Mouse (Mus musculus) macrophage (primary cell): ENCODE results near the gene Map3k6. TPM values are rescaled to one million over a fixed set of nuclear protein-coding genes. Genes with fewer than 3 reads are reported as not detected.
A peak's percentile ranks its signal among the peaks of the same experiment; 100 is the strongest.

Experiments
- H3K27ac ChIP-seq: fragments of 350-480 bp; formaldehyde crosslinking; 2 replicates; pipeline ENCODE4 v1.9.0; 2021
- H3K36me3 ChIP-seq: fragments of 350-480 bp; formaldehyde crosslinking; 2 replicates; pipeline ENCODE4 v1.9.0; 2021; ENCODE audit errors: inconsistent target
- H3K4me3 ChIP-seq: fragments of 350-480 bp; formaldehyde crosslinking; 2 replicates; pipeline ENCODE4 v1.9.0; 2021; ENCODE audit errors: inconsistent target
- H3K79me2 ChIP-seq: fragments of 350-480 bp; formaldehyde crosslinking; 2 replicates; pipeline ENCODE4 v1.9.0; 2021; ENCODE audit errors: inconsistent target
- WGBS: methylation state at CpG from one replicate; pipeline ENCODE4 v1.1.7; 2026; ENCODE audit warnings: inconsistent platforms; ENCODE audit not compliant: missing documents; 5-methylcytosine and 5-hydroxymethylcytosine counted together
- polyA plus RNA-seq: library from polyadenylated mRNA; stranded (reverse); fragments of 250-400 nt; gene quantifications from 3 replicates; pipeline ENCODE4 v1.2.4, GENCODE M21; 2018; ENCODE audit warnings: inconsistent platforms

Gene Map3k6
- polyA plus RNA-seq, 1 experiment from 2014 or later = 1.5 TPM

DNA sequence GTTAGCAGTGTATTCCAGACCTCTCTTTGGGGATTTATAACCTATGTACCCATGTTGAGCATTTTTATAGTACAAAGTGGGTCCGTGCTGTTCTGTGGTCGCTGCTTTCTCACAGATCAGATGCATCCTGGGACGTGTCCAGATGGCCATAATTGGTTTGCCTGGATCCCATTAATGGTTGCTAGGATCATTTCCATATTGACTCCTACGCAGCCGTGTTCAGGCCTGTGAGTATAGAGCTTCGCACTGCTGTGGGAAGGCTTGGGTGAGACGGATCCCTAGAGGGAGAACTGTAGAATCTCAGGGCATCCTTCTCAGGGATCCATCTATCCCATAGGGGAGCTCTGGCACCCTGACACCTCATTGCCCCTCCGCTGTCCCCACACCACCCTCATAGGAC lies 11.0 kb upstream of the Map3k6 start:
- Histone ChIP-seq H3K79me2 (no peaks in the 10 kb centered on the region), H3K36me3 (no peaks in the 10 kb centered on the region), H3K4me3 (no peak overlapping the region), H3K27ac (no peak overlapping the region)
- 90% methylated on average over 8 of the region's 8 CpGs for WGBS

DNA sequence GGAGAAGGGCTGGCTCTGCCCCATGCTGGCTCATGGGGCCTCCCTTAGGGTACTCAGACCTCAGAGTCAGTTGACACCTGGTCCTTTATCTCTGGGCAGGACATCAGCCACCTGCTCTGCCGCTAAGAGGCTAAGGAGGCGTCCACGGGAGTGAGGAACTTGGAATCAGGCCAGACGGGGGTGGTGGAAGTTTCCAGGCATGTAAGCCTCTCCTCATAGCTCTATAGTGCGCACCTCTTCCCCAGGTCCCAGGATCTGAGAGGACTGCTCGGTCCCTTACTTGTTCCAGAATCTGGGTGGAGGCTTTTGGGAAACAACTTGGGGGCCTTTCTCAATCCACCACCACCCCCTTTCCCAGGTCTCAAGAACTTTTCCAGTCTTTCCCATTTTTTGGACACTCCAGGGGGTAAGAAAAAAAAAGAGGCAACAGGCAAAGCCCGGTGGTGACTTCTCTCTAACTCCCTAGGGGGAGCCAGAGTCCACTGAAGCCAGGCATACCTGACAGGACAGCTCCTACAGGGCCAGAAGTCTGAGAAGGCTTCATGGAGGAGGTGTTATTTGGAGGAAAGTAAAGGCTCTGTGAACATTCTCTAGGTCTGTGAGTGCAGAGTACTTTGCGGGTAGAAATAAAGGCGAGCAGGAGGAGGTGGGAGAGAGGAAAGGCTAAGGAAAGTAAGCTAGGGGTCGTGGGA lies 7.2 kb upstream of the Map3k6 start:
- H3K27ac ChIP-seq = no peak overlapping the region
- WGBS = 55% methylated on average over 10 of the region's 10 CpGs
- no peak overlapping the region for H3K4me3 ChIP-seq

DNA sequence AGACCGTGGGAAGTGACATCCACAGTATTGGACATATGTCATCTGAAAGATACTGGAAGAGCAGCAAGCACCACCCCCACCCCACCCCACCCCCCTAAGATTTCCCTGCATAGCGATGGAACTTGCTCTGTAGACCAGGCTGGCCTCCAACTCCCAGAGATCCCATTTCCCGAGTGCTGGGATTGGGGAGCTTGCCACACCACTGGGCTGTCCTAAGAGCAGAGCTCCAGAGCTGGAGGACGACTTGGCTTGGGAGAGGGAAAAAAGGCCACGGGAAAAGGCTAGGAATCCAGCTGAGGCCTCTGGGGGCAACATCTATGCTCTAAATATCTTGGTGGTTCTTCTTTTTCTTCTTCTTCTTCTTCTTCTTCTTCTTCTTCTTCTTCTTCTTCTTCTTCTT lies 5.8 kb upstream of the Map3k6 start:
- H3K79me2 ChIP-seq = no peaks in the 10 kb centered on the region
- H3K4me3 ChIP-seq = no peak overlapping the region
- 87% methylated on average over 5 of the region's 5 CpGs for WGBS
- no peak overlapping the region for H3K27ac ChIP-seq
- no peaks in the 10 kb centered on the region for H3K36me3 ChIP-seq

More for the DNA sequence above, 7.2 kb upstream of the Map3k6 start:
- no peaks in the 10 kb centered on the region for H3K79me2 ChIP-seq
- H3K36me3 ChIP-seq = no peaks in the 10 kb centered on the region

DNA sequence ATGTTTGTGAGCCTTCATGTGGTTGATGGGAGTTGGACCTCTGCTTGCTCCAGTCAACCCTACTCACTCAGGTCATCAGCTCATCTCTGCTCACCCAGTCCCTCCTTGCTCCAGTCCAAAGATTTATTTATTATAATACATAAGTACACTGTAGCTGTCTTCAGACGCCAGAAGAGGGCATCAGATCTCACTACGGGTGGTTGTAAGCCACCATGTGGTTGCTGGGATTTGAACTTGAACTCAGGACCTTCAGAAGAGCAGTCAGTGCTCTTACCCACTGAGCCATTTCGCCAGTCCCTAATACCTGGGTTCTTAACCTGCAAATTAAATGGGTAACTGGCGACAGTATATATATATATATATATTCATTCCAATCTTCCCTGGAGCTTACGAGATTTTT lies 5.2 kb upstream of the Map3k6 start:
- Histone ChIP-seq H3K27ac (no peak overlapping the region), H3K79me2 (no peaks in the 10 kb centered on the region), H3K36me3 (no peaks in the 10 kb centered on the region), H3K4me3 (no peak overlapping the region)
- WGBS = 95% methylated on average over 5 of the region's 5 CpGs

DNA sequence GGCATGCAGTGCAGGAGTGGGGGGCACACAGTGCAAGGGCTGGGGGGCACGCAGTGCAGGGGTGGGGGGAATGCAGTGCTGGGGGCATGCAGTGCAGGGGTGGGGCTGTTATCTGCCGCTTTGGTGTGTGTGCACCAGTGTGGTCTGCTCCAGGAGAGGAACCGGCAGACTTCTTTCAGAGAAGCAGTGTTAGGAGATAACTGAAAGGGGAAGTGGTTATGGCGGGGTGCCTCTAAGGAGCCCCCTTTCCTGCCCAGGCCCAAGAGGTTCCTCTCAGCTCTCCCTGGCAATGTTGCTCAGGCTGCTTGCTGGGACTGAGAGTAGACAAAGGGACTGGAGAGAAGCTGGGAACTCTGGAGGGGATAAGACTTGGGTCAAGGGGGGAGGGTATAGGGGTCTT lies 2.7 kb upstream of the Map3k6 start:
- WGBS = 0% methylated on average over 4 of the region's 4 CpGs
- Histone ChIP-seq H3K36me3 (no peaks in the 10 kb centered on the region), H3K27ac (no peak overlapping the region), H3K79me2 (no peaks in the 10 kb centered on the region), H3K4me3 (no peak overlapping the region)

DNA sequence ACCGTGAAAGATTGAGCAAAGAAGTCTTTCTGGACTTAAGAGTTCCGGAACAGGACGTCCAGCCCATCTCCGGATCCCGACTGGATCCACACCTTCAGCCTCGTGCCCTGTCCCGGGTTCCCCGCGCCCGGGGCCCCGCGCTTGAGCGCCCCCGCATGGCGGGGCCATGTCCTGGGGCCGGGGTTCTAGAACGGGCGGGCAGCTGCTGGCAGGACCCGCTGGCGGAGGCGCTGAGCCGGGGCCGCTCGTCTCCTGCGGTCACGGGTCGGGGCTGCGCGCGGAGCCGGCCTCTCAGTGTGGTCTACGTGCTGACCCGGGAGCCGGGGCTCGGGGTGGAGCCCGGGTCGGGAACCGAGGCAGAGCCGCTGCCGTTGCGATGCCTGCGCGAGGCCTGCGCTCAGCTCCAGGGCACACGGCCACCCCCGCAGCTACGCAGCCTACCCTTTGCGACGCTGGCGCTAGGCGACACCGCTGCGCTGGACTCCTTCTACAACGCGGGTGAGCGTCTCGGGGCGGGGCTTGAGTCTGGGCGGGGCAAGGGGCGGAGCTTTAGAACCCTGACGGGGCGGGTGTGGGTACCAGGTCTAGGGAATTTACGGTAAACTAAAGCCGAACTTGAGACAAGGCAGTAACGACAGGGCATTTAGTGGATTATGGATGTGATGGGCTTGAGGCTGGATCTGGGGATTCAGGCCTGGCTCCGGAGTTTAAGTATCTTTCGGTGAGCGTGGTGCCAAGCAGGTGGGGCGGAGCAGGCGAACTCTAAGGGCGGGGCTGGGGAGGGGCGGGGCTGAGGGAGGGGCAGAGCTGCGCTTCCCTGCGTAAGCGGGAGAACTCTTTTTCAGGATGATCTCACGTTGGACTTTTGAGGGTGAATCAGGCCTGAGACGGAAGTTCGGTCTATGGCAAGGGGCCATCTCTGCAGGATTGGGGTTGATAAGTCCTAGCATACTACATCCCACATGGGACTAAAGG lies 603 bp downstream of the Map3k6 start:
- Histone ChIP-seq H3K79me2 (no peaks in the 10 kb centered on the region), H3K36me3 (no peaks in the 10 kb centered on the region), H3K4me3 (peak overlapping the region; percentile 32), H3K27ac (peak overlapping the region; percentile 49)
- WGBS = under 1% methylated on average over 70 of the region's 78 CpGs

DNA sequence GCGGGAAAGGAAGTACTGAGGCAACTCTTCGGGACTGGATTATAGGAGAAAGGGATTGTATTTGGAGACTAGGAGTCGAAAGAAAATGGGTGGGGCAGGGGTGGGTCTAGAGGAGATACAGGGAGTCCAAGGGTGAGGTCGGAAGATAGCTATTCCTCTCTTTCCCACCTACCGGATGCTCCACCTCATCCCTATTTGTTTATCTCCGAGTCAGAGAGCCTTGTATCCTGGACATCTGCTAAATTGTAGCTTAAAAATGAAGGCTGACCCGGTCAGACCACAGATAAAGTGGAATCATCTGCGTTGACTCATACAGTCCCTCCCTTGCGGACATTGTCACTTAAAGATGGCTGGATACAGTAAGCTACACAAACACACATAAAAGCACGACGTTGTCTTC lies 1.3 kb downstream of the Map3k6 start:
- Histone ChIP-seq H3K4me3 (peak overlapping the region; percentile 28; the same call in 1 of the 2 replicates), H3K36me3 (no peaks in the 10 kb centered on the region), H3K27ac (peak overlapping the region; percentile 15; the same call in 1 of the 2 replicates), H3K79me2 (no peaks in the 10 kb centered on the region)
- 49% methylated on average over 10 of the region's 11 CpGs for WGBS

DNA sequence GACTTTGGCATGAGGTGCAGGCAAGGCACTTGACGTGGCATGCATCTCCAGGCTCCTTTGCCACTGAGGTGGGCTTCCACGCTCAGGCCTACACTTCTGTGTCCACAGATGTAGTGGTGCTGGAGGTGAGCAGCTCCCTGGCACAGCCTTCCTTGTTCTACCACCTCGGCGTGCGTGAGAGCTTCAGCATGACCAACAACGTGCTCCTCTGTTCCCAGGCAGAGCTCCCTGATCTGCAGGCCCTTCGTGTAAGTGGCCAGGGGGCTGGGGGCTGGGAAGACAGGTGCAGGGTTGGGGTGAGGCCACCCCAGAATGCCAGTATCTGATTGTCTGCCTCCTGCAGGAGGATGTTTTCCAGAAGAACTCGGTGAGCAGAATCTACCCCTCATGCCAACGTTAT lies 2.1 kb downstream of the Map3k6 start:
- Histone ChIP-seq H3K27ac (no peak overlapping the region), H3K79me2 (no peaks in the 10 kb centered on the region), H3K36me3 (no peaks in the 10 kb centered on the region), H3K4me3 (no peak overlapping the region)
- 95% methylated on average over 9 of the region's 9 CpGs for WGBS

DNA sequence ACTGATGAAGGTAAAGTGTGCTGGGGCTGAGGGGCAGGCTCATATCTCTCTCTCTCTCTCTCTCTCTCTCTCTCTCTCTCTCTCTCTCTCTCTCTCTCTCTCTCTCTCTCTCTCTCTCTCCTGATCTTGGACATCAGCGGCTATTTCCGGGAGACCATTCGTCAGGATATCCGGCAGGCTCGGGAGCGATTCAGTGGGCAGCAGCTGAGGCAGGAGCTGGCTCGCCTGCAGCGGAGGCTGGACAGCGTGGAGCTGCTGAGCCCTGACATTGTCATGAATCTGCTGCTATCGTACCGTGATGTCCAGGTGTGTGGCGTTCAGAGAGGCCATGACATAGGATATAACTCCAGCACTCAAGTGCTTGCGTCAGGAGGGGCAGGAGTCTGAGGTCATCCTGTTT lies 2.9 kb downstream of the Map3k6 start:
- WGBS = 93% methylated on average over 12 of the region's 13 CpGs
- Histone ChIP-seq H3K4me3 (no peak overlapping the region), H3K27ac (no peak overlapping the region), H3K36me3 (no peaks in the 10 kb centered on the region), H3K79me2 (no peaks in the 10 kb centered on the region)

DNA sequence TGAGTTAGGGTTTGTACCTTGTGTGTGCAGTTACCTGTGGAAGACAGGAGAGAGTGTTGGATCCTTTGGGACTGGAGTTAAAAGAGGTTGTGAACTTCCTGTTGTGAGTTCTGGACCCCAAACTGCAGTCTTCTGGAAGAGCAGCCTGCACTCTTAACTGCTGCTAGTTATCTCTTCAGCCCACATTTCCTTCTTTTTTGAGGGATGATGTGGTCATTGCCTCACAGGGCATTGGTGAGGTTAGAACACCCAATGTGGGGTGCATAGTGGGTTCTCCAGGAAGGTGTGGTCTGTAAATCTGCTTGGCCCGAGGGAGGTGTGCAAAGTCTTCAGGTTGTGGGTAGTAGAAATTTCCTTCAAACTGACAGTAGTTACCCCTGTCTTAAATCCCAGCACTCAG lies 3.7 kb downstream of the Map3k6 start:
- 42% methylated on average over 1 of the region's 1 CpGs for WGBS
- Histone ChIP-seq H3K4me3 (no peak overlapping the region), H3K36me3 (no peaks in the 10 kb centered on the region), H3K79me2 (no peaks in the 10 kb centered on the region), H3K27ac (no peak overlapping the region)

DNA sequence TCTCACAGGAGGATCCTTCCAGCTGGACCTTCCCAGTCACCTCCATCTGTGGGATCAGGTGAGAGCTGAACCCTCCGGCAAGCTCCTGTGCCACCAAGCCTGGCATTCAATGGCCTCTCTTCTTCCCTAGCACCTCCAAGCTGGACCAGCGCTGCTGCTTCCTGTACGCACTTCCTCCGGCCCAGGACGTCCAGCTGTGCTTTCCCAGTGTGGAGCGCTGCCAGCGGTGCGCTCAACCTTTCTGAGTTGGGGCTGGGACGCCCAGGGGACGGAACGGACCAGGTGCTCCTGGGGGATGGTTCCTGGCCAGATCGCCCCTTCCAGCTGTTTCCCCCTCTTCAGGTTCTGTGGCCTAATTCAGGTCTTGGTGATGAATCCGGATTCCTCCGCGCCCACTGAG lies 6.5 kb downstream of the Map3k6 start:
- no peak overlapping the region for H3K27ac ChIP-seq
- H3K79me2 ChIP-seq = no peaks in the 10 kb centered on the region
- WGBS = 80% methylated on average over 15 of the region's 15 CpGs
- H3K36me3 ChIP-seq = no peaks in the 10 kb centered on the region
- no peak overlapping the region for H3K4me3 ChIP-seq

DNA sequence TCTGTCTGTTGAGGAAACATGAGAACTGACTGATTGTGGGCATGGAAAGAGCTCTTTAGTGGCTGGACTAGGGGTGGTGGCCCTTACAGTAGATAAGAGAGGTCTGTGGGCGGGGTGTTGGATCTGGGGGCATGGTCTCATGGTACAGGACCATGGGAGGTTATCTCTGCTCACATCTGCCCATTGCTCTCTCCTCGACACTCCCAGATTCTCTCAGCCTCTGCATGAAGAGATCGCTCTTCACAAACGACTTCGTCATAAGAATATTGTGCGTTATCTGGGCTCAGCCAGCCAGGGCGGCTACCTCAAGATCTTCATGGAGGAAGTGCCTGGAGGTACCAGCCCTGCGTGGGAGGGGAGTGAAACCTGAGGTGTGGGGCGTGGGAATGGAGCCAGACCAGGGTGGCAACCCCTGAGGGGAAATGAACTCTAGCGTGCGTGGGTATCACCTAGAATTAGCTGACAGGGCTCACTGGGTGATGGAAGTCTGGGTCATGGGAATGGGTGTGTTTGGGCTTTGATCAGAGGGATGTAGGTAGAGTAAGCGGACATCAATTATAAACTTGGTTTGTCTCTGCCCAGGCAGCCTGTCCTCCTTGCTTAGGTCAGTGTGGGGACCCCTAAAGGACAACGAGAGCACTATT lies 7.3 kb downstream of the Map3k6 start:
- no peaks in the 10 kb centered on the region for H3K79me2 ChIP-seq
- H3K27ac ChIP-seq = no peak overlapping the region
- no peak overlapping the region for H3K4me3 ChIP-seq
- no peaks in the 10 kb centered on the region for H3K36me3 ChIP-seq
- 69% methylated on average over 13 of the region's 13 CpGs for WGBS

DNA sequence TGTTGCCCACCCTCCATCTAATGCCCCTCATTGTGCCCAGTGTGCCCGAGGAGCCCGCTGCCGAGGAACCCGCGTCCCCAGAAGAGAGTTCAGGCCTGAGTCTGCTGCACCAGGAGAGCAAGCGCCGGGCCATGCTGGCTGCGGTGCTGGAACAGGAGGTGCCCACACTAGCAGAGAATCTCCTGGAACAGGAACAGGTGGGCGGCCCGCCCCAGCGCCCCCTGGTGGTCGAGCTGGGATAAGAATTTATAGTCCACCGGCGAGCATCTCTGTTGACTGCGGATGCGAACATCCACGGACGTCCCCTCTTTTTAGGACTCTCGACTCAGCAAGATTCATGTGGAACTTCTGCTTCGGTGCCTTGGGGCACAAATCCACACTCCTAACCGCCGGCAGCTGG lies 10.0 kb downstream of the Map3k6 start:
- Histone ChIP-seq H3K36me3 (no peaks in the 10 kb centered on the region), H3K27ac (no peak overlapping the region), H3K79me2 (no peaks in the 10 kb centered on the region), H3K4me3 (no peak overlapping the region)
- WGBS = 10% methylated on average over 22 of the region's 22 CpGs

DNA sequence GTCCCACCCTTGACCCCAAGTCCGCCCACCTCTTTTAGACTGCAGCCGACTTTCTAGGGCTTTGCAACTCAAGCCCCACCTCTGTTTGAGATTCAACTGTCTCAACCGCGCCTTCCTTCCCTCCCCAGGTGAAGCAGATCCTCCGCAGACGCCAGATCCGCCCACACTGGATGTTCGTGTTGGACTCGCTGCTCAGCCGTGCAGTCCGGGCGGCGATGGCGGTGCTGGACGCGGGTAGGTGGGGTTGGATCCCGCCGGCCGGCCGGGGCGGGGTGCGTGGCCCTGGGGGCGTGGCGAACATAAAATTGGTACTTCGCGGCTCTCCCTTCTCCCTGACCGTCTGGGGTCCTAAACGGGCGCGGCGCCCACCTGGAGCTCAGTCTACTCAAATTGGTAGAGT lies 10.6 kb downstream of the Map3k6 start:
- H3K4me3 ChIP-seq = no peak overlapping the region
- H3K36me3 ChIP-seq = no peaks in the 10 kb centered on the region
- no peaks in the 10 kb centered on the region for H3K79me2 ChIP-seq
- no peak overlapping the region for H3K27ac ChIP-seq
- 40% methylated on average over 29 of the region's 31 CpGs for WGBS

DNA sequence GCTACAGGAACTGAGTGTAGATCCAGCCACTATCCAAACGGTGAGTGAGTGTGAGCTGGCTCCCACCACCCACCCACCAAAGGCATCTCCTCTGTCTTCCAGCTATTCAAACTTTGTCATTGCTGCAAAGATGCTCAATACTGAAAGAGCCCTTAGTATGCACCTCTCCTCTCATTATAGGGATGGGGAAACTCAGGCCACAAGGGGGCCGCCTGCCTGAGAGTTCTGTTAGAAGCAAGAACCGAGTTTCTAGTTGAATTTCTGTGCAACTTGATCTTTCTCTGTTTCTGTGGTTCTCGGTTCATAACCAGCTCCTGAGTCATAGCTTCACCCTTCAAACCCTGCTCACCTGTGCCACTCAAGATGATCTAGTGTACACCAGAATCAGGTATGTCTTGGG lies 11.5 kb downstream of the Map3k6 start:
- Histone ChIP-seq H3K27ac (no peak overlapping the region), H3K4me3 (no peak overlapping the region), H3K36me3 (no peaks in the 10 kb centered on the region), H3K79me2 (no peaks in the 10 kb centered on the region)
- WGBS = 80% methylated on average over 4 of the region's 4 CpGs
